Mouse (Mus musculus) forebrain, embryonic 11.5 days (tissue): ENCODE results near the gene Tceanc2. TPM values are rescaled to one million over a fixed set of nuclear protein-coding genes. Genes with fewer than 3 reads are reported as not detected.

Experiments used
- ATAC-seq: fragments of 200-750 bp; cut with Nextera tagmentation; replicated peaks from 2 replicates; pipeline ENCODE4 v1.8.0; 2017; ENCODE audit warnings: moderate TSS enrichment; ENCODE audit not compliant: low FRiP score
- DNase-seq: peaks from one replicate; pipeline ENCODE4 v3.0.0-alpha.2; 2017; ENCODE audit warnings: low spot score
- H3K27ac ChIP-seq: fragments of 300-500 bp; sonication (generic); 2 replicates; pipeline ENCODE4 v1.5.1; 2014; ENCODE audit warnings: low read depth, low read length
- H3K27me3 ChIP-seq: fragments of 300-500 bp; sonication (generic); 2 replicates; pipeline ENCODE4 v1.6.1; 2014; ENCODE audit warnings: mild to moderate bottlenecking, low read length, mixed read lengths; ENCODE audit not compliant: control insufficient read depth, insufficient read depth
- H3K36me3 ChIP-seq: fragments of 300-500 bp; sonication (generic); 2 replicates; pipeline ENCODE4 v1.6.1; 2014; ENCODE audit warnings: mild to moderate bottlenecking, low read length, moderate library complexity, mixed read lengths; ENCODE audit not compliant: control insufficient read depth, insufficient read depth
- H3K4me1 ChIP-seq: fragments of 300-500 bp; sonication (generic); replicated peaks from 2 replicates; pipeline ENCODE4 v1.6.1; 2014; ENCODE audit warnings: low read length, mixed read lengths; ENCODE audit not compliant: control insufficient read depth, insufficient read depth
- H3K4me2 ChIP-seq: fragments of 300-500 bp; sonication (generic); 2 replicates; pipeline ENCODE4 v1.6.1; 2014; ENCODE audit warnings: low read depth, mild to moderate bottlenecking, low read length, moderate library complexity, mixed read lengths; ENCODE audit not compliant: severe bottlenecking
- H3K4me3 ChIP-seq: fragments of 300-500 bp; sonication (generic); 2 replicates; pipeline ENCODE4 v1.5.1; 2014; ENCODE audit warnings: low read depth, low read length
- H3K9ac ChIP-seq: fragments of 300-500 bp; sonication (generic); 2 replicates; pipeline ENCODE4 v1.6.1; 2014; ENCODE audit warnings: low read length
- H3K9me3 ChIP-seq: fragments of 300-500 bp; sonication (generic); 2 replicates; pipeline ENCODE4 v1.6.1; 2016; ENCODE audit warnings: low read length, mixed read lengths; ENCODE audit not compliant: control insufficient read depth
- WGBS: fragments of 180-500 bp; shearing (Covaris S2); extraction: QIAGEN DNeasy Blood & Tissue Kit; methylation state at CpG from one replicate; pipeline ENCODE4 v1.1.7; 2014; 5-methylcytosine and 5-hydroxymethylcytosine counted together
- polyA plus RNA-seq: library from polyadenylated mRNA; unstranded; fragments of >200 nt; fragmentation: Nextera tagmentation; extraction: Ambion mirVana; gene quantifications from 2 replicates; pipeline ENCODE4 v1.2.1, GENCODE M21; 2014

Tceanc2 gene
- polyA plus RNA-seq, 1 experiment from 2014 or later, result 21.2 TPM

GRCm38 (mm10) chr4:107127901-107128669 is 50.8 kb downstream of the Tceanc2 start:
- Histone ChIP-seq H3K4me3 (no peak overlapping the region), H3K9ac (peak overlapping the region; percentile 0), H3K27ac (peak overlapping the region; percentile 68; the same call in 1 of the 2 replicates), H3K36me3 (no peaks in the 10 kb centered on the region), H3K27me3 (no peaks in the 10 kb centered on the region), H3K4me2 (no peak overlapping the region), H3K9me3 (no peaks in the 10 kb centered on the region), H3K4me1 (peaks cover 14% of the 10 kb centered on the region)
- 14% methylated on average over 13 of the region's 13 CpGs for whole genome bisulfite sequencing
- ATAC-seq, result peak; percentile 76
- DNase-seq, result peak; percentile 70

GRCm38 (mm10) chr4:107126891-107127524 is 51.9 kb downstream of the Tceanc2 start:
- no peak overlapping the region; the same call in 1 of the 2 replicates for H3K9ac ChIP-seq
- peaks cover 14% of the 10 kb centered on the region for H3K4me1 ChIP-seq
- H3K4me2 ChIP-seq, result no peak overlapping the region
- no peak overlapping the region for H3K4me3 ChIP-seq
- no peak for DNase-seq
- H3K27ac ChIP-seq, result peak overlapping the region; percentile 60; the same call in 1 of the 2 replicates
- 50% methylated on average over 13 of the region's 13 CpGs for WGBS
- no peaks in the 10 kb centered on the region for H3K27me3 ChIP-seq
- peak; percentile 16; the same call in 1 of the 2 replicates for ATAC-seq
- H3K9me3 ChIP-seq, result no peaks in the 10 kb centered on the region
- no peaks in the 10 kb centered on the region for H3K36me3 ChIP-seq

GRCm38 (mm10) chr4:107126389-107126788 is 52.5 kb downstream of the Tceanc2 start:
- H3K9me3 ChIP-seq, result no peaks in the 10 kb centered on the region
- no peaks in the 10 kb centered on the region for H3K36me3 ChIP-seq
- H3K9ac ChIP-seq, result no peak overlapping the region
- WGBS, result 56% methylated on average over 10 of the region's 10 CpGs
- H3K4me2 ChIP-seq, result no peak overlapping the region
- DNase-seq (no peak), ATAC-seq (no peak)
- H3K4me1 ChIP-seq, result peaks cover 14% of the 10 kb centered on the region
- no peak overlapping the region for H3K4me3 ChIP-seq
- H3K27me3 ChIP-seq, result no peaks in the 10 kb centered on the region
- H3K27ac ChIP-seq, result 0 out of 2 replicates have a peak overlapping the region, but pooled peaks have one; percentile 39

GRCm38 (mm10) chr4:107125101-107125500 is 53.8 kb downstream of the Tceanc2 start:
- H3K9me3 ChIP-seq, result no peaks in the 10 kb centered on the region
- ATAC-seq, result no peak
- no peak overlapping the region for H3K4me3 ChIP-seq
- H3K36me3 ChIP-seq, result no peaks in the 10 kb centered on the region
- H3K9ac ChIP-seq, result no peak overlapping the region
- 66% methylated on average over 5 of the region's 5 CpGs for WGBS
- no peak overlapping the region for H3K4me2 ChIP-seq
- H3K27me3 ChIP-seq, result no peaks in the 10 kb centered on the region
- peaks cover 11% of the 10 kb centered on the region; the same call in 1 of the 2 replicates for H3K4me1 ChIP-seq
- H3K27ac ChIP-seq, result no peak overlapping the region
- DNase-seq, result no peak

- Histone ChIP-seq H3K4me2 (no peak overlapping the region), H3K4me3 (no peak overlapping the region), H3K27ac (no peak overlapping the region), H3K27me3 (no peaks in the 10 kb centered on the region), H3K4me1 (peaks cover 11% of the 10 kb centered on the region; the same call in 1 of the 2 replicates), H3K9ac (no peak overlapping the region), H3K9me3 (no peaks in the 10 kb centered on the region), H3K36me3 (no peaks in the 10 kb centered on the region)
- DNase-seq, result no peak
- WGBS, result 74% methylated on average over 7 of the region's 7 CpGs
- ATAC-seq, result no peak
Measured at GRCm38 (mm10) chr4:107124376-107124775, 54.5 kb downstream of the Tceanc2 start.

GRCm38 (mm10) chr4:107121165-107121943 is 57.6 kb downstream of the Tceanc2 start:
- Histone ChIP-seq H3K27ac (no peak overlapping the region), H3K4me2 (no peak overlapping the region), H3K4me1 (peaks cover 2% of the 10 kb centered on the region; the same call in 1 of the 2 replicates), H3K9me3 (no peaks in the 10 kb centered on the region), H3K36me3 (no peaks in the 10 kb centered on the region), H3K27me3 (no peaks in the 10 kb centered on the region), H3K4me3 (no peak overlapping the region), H3K9ac (no peak overlapping the region)
- DNase-seq (peak; percentile 81), ATAC-seq (peak; percentile 82)
- 46% methylated on average over 12 of the region's 12 CpGs for whole genome bisulfite sequencing

- Histone ChIP-seq H3K27ac (no peak overlapping the region), H3K4me3 (no peak overlapping the region), H3K36me3 (no peaks in the 10 kb centered on the region), H3K27me3 (no peaks in the 10 kb centered on the region), H3K9ac (no peak overlapping the region), H3K9me3 (no peaks in the 10 kb centered on the region), H3K4me2 (no peak overlapping the region), H3K4me1 (peaks cover 2% of the 10 kb centered on the region; the same call in 1 of the 2 replicates)
- DNase-seq, result no peak
- no peak for ATAC-seq
- 89% methylated on average over 6 of the region's 6 CpGs for WGBS
Measured at GRCm38 (mm10) chr4:107120676-107121075, 58.2 kb downstream of the Tceanc2 start.

GRCm38 (mm10) chr4:107119056-107119455 is 59.9 kb downstream of the Tceanc2 start:
- no peak overlapping the region for H3K4me2 ChIP-seq
- WGBS, result 65% methylated on average over 4 of the region's 4 CpGs
- DNase-seq, result no peak
- no peaks in the 10 kb centered on the region for H3K27me3 ChIP-seq
- H3K9me3 ChIP-seq, result no peaks in the 10 kb centered on the region
- ATAC-seq, result no peak
- no peaks in the 10 kb centered on the region for H3K36me3 ChIP-seq
- no peak overlapping the region for H3K9ac ChIP-seq
- no peak overlapping the region for H3K4me3 ChIP-seq
- peaks cover 2% of the 10 kb centered on the region; the same call in 1 of the 2 replicates for H3K4me1 ChIP-seq
- no peak overlapping the region for H3K27ac ChIP-seq
